Mouse (Mus musculus) heart, postnatal 10 days (tissue): Measurements from ENCODE around the gene Grcc10. TPM values are rescaled to one million over a fixed set of nuclear protein-coding genes. Genes with fewer than 3 reads are reported as not detected.
A peak's percentile ranks its signal among the peaks of the same experiment; 100 is the strongest.

Source experiments
- DNase-seq, 2 experiments: peaks; one replicate each; pipeline ENCODE4 v3.0.0; 2021
- intact Hi-C: fragments of 180-260 bp; cut with DNase I; formaldehyde crosslinking; loops from one replicate; pipeline ENCODE4 v1.15.1; 2025
- total RNA-seq, 2 experiments: library from RNA; stranded (reverse); gene quantifications; 2 replicates each; pipeline ENCODE4 v1.2.3; 2021

The Grcc10 gene
- total RNA-seq, 2 experiments from 2014 or later = 322 to 335 TPM

DNA sequence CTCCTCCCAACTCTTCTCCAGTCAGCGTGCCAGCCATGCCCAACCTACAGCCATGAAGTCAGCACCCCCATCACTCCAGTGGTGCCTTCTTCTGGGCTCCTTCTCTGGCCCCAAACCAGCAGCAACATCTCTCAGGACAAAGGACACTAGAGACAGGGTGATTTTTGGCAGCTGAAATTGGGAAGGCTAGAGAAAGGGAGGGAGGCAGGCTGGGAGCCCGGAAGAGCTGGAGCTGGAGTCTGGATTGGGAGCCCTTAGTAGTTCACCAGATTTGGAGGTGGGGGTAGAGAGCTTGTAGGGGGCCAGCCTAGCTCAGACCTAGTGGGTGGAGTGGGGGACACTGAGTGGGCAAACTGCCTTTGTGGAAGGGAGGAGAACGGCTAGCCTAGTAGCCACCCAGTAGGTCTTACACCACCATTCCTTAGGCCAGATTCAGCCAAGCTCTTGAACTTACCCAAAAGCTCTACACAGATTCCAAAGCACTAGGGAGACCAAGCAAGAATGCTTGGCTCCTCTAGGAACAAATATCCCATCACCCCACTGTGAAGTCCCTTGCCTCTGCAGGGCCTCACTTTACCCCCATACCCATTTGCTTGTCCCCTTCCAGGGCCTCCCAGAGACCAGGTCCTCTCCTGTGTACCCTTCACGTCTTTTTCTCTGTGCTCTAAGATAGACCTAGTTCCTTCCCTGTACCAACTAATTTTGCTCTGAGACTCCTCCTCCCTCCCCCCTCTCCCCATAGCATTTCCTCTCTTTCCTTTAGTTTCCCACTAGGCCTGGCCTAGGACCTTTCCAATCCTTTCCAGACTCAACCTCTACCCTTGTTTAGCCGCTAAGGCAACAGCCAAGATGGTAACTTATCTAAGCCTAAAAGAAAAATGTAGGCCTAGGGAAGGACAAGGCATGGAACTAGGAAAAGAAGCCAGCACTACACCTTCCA is 17.0 kb upstream of the Grcc10 start:
- peak; percentile 77 to 78 for DNase-seq
- intact Hi-C loops = loop anchor here (2.0 to 10.0 kb wide), 6 partner anchors 17 to 263 kb away; partner anchors contain the start of genes C1rb, C1rl, Grcc10 and Lpcat3

GRCm38 (mm10) chr6:124757351-124757880 is 16.2 kb upstream of the Grcc10 start:
- intact Hi-C loops = loop anchor here (5.0 to 10.0 kb wide), 3 partner anchors 50 to 263 kb away; partner anchors contain the start of genes C1rl, Lpcat3 and Spsb2

GRCm38 (mm10) chr6:124756652-124757350 is 15.6 kb upstream of the Grcc10 start:
- peak; percentile 88 to 90 for DNase-seq
- intact Hi-C loops = loop anchor here (5.0 to 10.0 kb wide), 3 partner anchors 50 to 262 kb away; partner anchors contain the start of genes C1rl, Lpcat3 and Spsb2

More at GRCm38 (mm10) chr6:124757351-124757880, 16.2 kb upstream of the Grcc10 start:
- DNase-seq = no peak

GRCm38 (mm10) chr6:124755831-124756595 is 14.8 kb upstream of the Grcc10 start, which contains the start of the genes Gm45234 and Atn1:
TSS of gene Gm45234 (minus strand) at chr6:124756021.
TSS of gene Atn1 (minus strand) at chr6:124756524.
- intact Hi-C loops = loop anchor here (5.0 to 10.0 kb wide), 3 partner anchors 51 to 261 kb away; partner anchors contain the start of genes C1rl, Lpcat3 and Spsb2
- DNase-seq = peak; percentile 79 to 82

GRCm38 (mm10) chr6:124755306-124755705 is 14.1 kb upstream of the Grcc10 start:
- intact Hi-C loops = loop anchor here (5.0 to 10.0 kb wide), 3 partner anchors 52 to 261 kb away; partner anchors contain the start of genes C1rl, Lpcat3 and Spsb2
- DNase-seq = no peak

GRCm38 (mm10) chr6:124753861-124754260 is 12.7 kb upstream of the Grcc10 start:
- DNase-seq = no peak
- intact Hi-C loops = loop anchor here (10.0 kb wide), 1 partner anchor 259 kb away; the partner anchor contains the start of gene C1rl

DNA sequence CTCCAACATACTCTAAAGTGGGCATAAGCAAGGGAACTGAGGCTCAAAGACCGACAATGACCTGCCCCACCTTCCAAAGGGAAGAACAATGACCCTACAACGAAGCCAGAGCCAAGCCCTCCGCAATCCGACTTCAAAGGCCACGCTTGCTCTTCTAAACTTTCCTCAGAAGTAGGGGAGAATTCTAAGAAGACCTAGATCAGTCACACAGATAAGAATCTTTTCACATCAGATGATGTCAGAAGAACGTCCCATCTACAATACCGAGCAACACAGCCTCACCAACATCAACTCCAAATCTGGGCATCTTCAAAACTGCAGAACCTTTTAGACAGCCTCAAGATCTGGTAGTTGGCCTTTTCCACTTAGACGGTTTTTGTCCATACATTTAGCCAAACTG is 9.2 kb upstream of the Grcc10 start:
- intact Hi-C loops = loop anchor here (10.0 kb wide), 1 partner anchor 256 kb away; the partner anchor contains the start of gene C1rl
- no peak for DNase-seq

DNA sequence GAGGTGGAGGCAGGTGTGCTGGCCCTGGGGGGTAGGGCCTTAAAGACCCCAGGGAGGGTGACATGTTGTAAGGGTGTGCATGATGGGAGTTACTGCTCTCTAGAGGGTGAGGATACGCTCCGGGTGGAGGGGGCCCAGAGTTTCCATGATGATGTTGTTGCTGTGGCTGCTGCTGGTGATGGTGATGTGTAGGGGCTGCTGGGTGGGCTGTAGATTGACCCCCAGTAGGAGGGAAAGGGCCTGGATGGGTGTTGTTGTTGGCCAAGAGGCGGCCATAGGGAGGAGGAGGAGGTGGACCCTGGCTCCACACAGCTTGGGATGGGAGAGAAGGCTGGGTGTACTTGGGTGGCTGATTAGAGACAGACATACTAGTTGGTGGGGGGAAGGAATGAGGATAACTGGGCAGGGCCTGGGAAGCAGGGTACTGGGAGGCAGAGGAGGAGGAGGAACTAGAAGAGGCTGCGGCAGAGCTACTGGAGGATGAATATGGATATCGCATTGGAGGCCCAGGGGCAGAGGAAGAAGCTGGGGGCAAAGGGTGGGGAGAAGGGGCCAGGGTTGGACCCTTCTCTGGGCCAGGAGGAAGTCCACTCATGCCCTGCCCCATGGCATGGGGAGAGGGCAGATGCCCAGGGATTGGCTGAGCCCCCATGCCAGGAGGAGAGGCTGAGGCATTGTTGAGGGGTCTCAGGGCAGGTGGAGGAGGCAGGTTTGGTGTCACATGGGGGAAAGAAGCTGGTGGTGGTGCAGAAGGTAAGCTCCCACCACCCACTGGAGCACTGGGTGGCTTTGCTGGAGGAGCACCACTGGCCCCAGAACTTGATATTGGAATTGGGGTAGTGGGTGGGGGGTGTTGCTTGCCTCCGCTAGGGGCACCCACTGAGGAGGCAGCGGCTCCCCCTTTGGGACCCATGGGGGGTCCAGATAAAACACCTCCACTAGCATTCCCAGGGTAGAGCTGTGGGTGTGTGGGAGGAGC is 5.8 kb upstream of the Grcc10 start:
- no peak for DNase-seq
- intact Hi-C loops = no loop called here

DNA sequence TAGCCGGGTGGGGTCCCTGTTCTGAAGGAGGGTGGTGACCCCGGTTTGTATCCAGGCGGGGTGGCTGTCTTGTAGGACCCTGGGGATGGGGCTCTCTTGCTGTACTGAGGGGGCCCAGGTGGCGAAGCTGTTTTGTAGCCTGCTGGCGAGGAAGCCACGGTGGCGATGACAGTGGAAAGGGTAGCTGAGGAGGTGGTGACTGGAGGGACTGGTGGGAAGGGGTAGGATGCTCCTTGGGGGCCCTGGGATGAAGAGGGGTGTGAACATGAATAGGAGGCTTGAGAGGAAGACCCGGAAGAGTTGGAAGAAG is 5.1 kb upstream of the Grcc10 start:
- intact Hi-C loops = no loop called here
- DNase-seq = no peak

DNA sequence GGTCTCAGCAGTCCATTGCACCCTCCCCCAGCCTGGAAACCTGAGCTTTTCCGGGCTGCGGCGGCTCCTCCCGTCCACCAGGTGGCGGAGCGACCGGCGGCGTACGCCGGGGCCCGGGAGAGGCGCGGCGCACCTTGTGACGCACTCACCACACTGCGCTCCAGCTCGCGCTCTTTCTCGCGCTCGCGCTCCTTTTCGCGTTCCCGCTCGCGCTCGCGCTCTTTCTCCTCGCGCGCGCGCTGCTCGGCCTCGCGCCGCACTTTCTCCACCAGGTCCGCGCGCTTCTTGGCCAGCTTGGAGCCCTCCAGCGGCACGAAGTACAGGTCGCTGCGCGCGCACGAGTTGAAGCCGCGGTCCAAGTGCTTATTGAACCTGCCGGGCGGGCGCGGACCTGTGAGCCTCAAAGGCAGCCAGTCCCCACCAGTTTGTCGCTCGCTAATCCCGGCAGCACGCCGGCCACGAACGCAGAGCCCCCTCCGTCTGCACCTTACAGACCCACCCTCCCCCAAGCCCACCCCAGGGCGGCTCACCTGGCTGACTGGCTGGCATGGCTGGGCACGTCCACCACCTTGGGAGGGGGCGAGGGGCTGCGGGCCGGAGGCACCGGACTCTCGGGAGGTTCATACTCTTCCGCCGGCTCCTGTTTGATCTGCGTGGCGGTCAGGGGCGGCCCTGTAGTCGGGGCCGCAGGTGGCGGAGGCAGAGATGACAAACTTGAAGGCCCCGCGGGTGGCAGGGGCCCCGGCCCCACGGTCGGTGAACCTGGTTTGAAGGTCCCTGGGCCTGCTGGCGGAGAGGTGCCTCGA is 4.5 kb upstream of the Grcc10 start:
- intact Hi-C loops = no loop called here

GRCm38 (mm10) chr6:124744755-124745321 is 3.7 kb upstream of the Grcc10 start:
- no peak for DNase-seq
- intact Hi-C loops = loop anchor here (5.0 kb wide), 2 partner anchors 83 to 103 kb away; partner anchors contain the start of gene Lpcat3

More for the DNA sequence above, 4.5 kb upstream of the Grcc10 start:
- peak; percentile 95 for DNase-seq

- no peak for DNase-seq
- intact Hi-C loops = loop anchor here (5.0 kb wide), 2 partner anchors 81 to 101 kb away; partner anchors contain the start of gene Lpcat3
Measured at GRCm38 (mm10) chr6:124743647-124744046, 2.5 kb upstream of the Grcc10 start.

GRCm38 (mm10) chr6:124742839-124743514 is 1.8 kb upstream of the Grcc10 start:
- intact Hi-C loops = loop anchor here (5.0 kb wide), 2 partner anchors 81 to 101 kb away; partner anchors contain the start of gene Lpcat3

DNA sequence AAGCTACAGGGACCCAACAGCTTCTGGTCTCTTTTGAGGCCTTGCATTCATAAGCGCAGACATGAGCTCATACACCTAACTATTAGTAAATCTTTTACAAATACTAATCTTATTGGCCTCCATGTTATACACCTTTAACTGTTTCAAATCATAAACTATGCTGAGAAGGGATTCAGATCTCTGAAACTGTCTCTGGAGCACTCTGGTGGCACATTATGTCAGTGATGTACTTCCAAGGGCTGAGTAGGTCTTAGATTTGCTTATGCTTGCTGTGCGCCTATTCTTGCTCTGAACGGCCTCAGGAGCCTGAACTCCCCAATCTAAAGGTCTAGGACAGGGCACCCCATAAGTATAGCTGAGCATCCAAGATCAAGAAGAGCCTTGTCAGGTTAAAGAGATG is 668 bp upstream of the Grcc10 start:
- intact Hi-C loops = loop anchor here (1.0 to 5.0 kb wide), 4 partner anchors 17 to 100 kb away; partner anchors contain the start of genes Emg1, Lpcat3 and Phb2
- no peak for DNase-seq

More at GRCm38 (mm10) chr6:124742839-124743514, 1.8 kb upstream of the Grcc10 start:
- DNase-seq = no peak

DNA sequence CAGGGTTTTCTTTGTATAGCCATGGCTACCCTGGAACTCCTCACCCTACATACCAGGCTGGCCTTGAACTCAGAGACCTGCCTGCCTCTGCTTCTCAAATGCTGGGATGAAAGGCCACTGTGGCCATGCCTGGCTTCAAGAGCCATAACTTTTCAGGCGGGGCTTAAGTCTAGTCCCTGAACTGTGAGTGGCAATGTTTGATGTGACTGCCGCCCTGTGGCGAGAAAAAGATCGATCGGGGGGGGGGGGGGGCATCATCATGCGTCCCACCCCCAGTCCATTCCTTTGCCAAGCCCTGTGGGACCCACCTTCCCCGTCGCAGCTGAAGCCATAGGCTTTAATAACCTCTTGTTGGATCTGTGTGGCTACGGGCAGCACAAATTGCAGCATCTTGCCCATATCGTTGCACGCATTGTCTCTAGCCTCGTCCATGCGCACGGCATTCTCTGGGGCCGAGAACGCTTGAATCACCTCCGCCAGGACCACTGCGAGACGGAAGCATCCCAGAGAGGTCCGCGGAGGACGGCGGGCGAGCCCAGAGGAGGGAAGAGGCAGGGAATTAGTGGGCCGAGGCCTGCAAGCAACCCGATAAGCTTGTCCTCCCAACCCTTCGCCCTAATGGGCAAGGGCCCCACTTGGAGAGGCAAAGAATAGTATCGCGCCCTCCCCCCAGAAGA is 825 bp downstream of the Grcc10 start:
- intact Hi-C loops = loop anchor here (2.0 to 5.0 kb wide), 3 partner anchors 18 to 98 kb away; partner anchors contain the start of gene Lpcat3
- DNase-seq = no peak
